Mouse (Mus musculus): ENCODE results near the gene Olfr53. TPM values are rescaled to one million over a fixed set of nuclear protein-coding genes. Genes with fewer than 3 reads are reported as not detected.

The Olfr53 gene
- polyA plus RNA-seq (2012; rRNA removed) = not detected in 2 replicates

GRCm38 (mm10) chr7:140646152-140646551, at the start of gene Olfr53:
TSS of gene Olfr53 (plus strand) at chr7:140646452.

GRCm38 (mm10) chr7:140600969-140601368, 45.3 kb upstream of the Olfr53 start, which contains the start of gene Olfr46:
TSS of gene Olfr46 (plus strand) at chr7:140601269.

GRCm38 (mm10) chr7:140628670-140629069, 17.6 kb upstream of the Olfr53 start, which contains the start of gene Olfr61:
TSS of gene Olfr61 (plus strand) at chr7:140628970.

GRCm38 (mm10) chr7:140659630-140660029, 13.4 kb downstream of the Olfr53 start, which contains the start of gene Olfr539:
TSS of gene Olfr539 (plus strand) at chr7:140659930.

GRCm38 (mm10) chr7:140681651-140682050, 35.4 kb downstream of the Olfr53 start, which contains the start of gene Olfr45:
TSS of gene Olfr45 (plus strand) at chr7:140681951.

GRCm38 (mm10) chr7:140696967-140697366, 50.7 kb downstream of the Olfr53 start, which contains the start of gene Olfr541:
TSS of gene Olfr541 (plus strand) at chr7:140697267.

Other genes starting within 250 kb of the Olfr53 start
- not detected in 2 replicates for gene Olfr531, start 243.5 kb upstream of the Olfr53 start, polyA plus RNA-seq (2012; rRNA removed)
- not detected in 2 replicates for gene Olfr532, start 224.8 kb upstream of the Olfr53 start, polyA plus RNA-seq (2012; rRNA removed)
- gene Olfr533, start 183.1 kb upstream of the Olfr53 start, polyA plus RNA-seq (2012; rRNA removed) = not detected in 2 replicates
- not detected in 2 replicates for gene Olfr535, start 162.2 kb upstream of the Olfr53 start, polyA plus RNA-seq (2012; rRNA removed)
- gene Olfr536, start 139.1 kb upstream of the Olfr53 start, polyA plus RNA-seq (2012; rRNA removed) = not detected in 2 replicates
- gene Olfr538, start 78.6 kb upstream of the Olfr53 start, polyA plus RNA-seq (2012; rRNA removed) = not detected in 2 replicates
- gene Olfr46, start 45.2 kb upstream of the Olfr53 start, polyA plus RNA-seq (2012; rRNA removed) = not detected in 2 replicates
- gene Olfr61, start 17.5 kb upstream of the Olfr53 start, polyA plus RNA-seq (2012; rRNA removed) = not detected in 2 replicates
- gene Olfr539, start 13.5 kb downstream of the Olfr53 start, polyA plus RNA-seq (2012; rRNA removed) = not detected in 2 replicates
- gene Olfr45, start 35.5 kb downstream of the Olfr53 start, polyA plus RNA-seq (2012; rRNA removed) = not detected in 2 replicates
- not detected in 2 replicates for gene Olfr541, start 50.8 kb downstream of the Olfr53 start, polyA plus RNA-seq (2012; rRNA removed)
- gene Cyp2e1, start 117.3 kb downstream of the Olfr53 start, polyA plus RNA-seq (2012; rRNA removed) = 8.3 and 9.5 TPM in 2 replicates
- 0.14 and 0.26 TPM in 2 replicates for gene Syce1, start 141.4 kb downstream of the Olfr53 start, polyA plus RNA-seq (2012; rRNA removed)
- 0.12 and 0.23 TPM in 2 replicates for gene Zfp941, start 175.7 kb downstream of the Olfr53 start, polyA plus RNA-seq (2012; rRNA removed)
- gene Urah, start 188.6 kb downstream of the Olfr53 start, polyA plus RNA-seq (2012; rRNA removed) = 22.0 and 24.3 TPM in 2 replicates
- 5.0 and 5.1 TPM in 2 replicates for gene Scgb1c1, start 199.1 kb downstream of the Olfr53 start, polyA plus RNA-seq (2012; rRNA removed)
- 0.28 and 0.41 TPM in 2 replicates for gene Odf3, start 201.4 kb downstream of the Olfr53 start, polyA plus RNA-seq (2012; rRNA removed)
- gene Gm45785, start 209.9 kb downstream of the Olfr53 start, polyA plus RNA-seq (2012; rRNA removed) = not detected in 2 replicates
- 136 and 146 TPM in 2 replicates for gene Ric8a, start 210.5 kb downstream of the Olfr53 start, polyA plus RNA-seq (2012; rRNA removed)
- gene Bet1l, start 211.1 kb downstream of the Olfr53 start, polyA plus RNA-seq (2012; rRNA removed) = 27.1 and 32.9 TPM in 2 replicates
- 62.6 and 66.1 TPM in 2 replicates for gene Psmd13, start 235.5 kb downstream of the Olfr53 start, polyA plus RNA-seq (2012; rRNA removed)
- gene Sirt3, start 235.9 kb downstream of the Olfr53 start, polyA plus RNA-seq (2012; rRNA removed) = 31.6 and 44.1 TPM in 2 replicates